Mouse (Mus musculus) activated CD4-positive, CD25-positive, alpha-beta regulatory T cell, adult 4 months (primary cell): ENCODE data around the gene Nit2. TPM values are rescaled to one million over a fixed set of nuclear protein-coding genes. Genes with fewer than 3 reads are reported as not detected.
"Not testable (repeated sequence)": the region's sequence is repeated elsewhere in the genome, so short reads cannot be mapped to it uniquely, and the experiment has no call there.

Experiments used
- ATAC-seq: one replicate; pipeline ENCODE4 v1.8.0; 2017
- polyA plus RNA-seq, 2 experiments: library from polyadenylated mRNA; unstranded; fragments of 100-300 nt; shearing (Covaris generic); gene quantifications; one replicate each; pipeline ENCODE4 v1.2.1; 2017

The Nit2 gene
- polyA plus RNA-seq = 10 to 100 TPM; 36.4 to 36.6 TPM

DNA sequence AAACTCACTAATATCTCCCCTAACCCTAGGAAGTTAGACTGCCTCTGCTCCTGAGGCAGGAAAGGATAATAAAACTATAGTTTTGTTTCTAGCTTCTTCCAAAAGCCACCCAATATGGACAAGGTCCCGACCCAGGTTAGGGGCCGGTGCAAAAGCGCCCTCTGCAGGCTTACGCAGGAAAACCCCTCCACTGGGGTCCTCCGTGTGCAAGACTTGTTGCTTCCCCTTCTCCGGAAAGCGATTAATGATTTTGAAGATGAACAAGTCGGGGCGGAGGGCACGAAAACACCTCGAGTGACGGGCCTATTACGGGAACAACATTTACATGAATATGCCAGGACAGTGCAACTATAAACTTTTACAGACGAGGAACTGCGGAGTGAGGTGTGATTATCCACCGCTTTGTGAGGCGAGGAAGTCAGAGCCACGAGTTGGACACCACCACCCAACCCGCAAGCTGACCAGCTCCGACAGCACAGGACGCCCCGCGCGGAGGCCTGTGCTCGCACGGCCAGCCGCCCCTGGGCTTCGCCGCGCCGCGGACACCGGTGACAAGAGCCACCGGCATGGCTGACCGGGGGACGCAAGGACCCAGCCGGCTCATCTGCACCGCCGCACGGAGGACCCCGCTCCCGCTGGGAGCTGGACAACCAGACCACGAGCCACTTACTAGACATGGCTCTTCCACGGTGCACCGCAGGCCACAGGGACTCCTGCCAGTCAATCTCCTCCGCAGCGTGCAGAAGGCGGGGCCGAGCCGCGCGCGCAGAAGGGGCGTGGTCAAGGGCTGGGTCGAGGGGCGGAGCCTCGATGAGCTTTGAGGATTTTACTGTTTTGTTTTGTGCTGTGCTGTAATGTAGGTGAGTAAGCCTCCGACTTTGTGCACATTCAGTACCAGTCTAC is at the start of gene Nit2:
TSS of gene Nit2 (minus strand) at position 731 of the 903 bp plus-strand sequence.
- peak; percentile 97 for ATAC-seq

DNA sequence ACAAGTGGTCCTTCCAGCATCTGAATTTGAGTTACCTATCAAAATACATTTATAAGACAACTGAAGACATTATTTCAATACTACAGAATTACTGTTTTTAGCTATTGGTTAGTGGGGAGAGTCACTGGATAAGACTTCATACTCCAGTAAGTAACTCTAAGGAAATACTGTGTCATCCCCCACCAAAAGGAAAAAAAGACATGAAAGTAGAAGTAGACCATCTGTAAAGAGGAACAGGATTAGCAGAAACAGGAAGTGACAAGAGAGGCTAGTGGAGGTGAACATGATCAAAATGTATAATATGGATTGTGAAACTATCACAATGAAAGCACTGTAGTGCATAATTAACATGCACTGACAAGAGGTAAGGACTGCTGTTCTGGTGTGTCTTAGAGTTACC is 48.8 kb upstream of the Nit2 start:
- no peak for ATAC-seq

DNA sequence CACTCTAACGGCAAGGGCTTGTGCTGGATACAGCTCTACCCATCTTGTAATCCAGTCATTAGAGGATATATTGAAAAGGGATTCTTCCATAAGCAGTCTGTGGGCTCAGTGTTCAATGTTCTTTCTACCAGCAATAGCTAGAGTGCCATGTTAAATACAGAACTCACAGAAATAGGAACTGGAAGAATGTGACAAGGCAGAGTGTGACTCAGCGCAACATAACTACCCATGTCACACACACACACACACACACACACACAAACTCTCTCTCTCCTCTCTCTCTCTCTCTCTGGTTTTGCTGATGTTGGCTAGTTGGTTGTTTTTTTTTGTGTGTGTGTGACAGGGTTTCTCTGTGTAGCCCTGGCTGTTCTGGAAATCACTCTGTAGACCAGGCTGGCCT is 43.9 kb upstream of the Nit2 start:
- no peak for ATAC-seq

DNA sequence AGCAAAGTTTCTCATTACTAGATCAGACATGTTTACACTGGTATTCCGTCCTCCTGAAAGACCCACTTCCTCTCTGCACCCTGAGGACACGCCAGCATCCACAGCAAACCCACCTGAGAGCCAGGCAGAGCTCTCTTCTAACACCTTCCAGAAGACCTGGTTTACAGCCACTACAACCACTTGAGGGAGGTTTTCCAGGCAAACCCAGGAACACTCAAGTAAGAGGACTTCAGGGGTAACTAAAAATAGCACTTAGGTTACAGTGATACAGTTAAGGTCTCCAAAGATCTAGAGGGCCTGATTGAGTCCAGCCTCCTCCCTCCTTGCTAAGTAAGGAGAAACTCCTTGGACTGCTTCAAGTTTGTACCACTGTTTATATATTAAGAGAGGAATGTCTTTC is 41.2 kb upstream of the Nit2 start:
- no peak for ATAC-seq

DNA sequence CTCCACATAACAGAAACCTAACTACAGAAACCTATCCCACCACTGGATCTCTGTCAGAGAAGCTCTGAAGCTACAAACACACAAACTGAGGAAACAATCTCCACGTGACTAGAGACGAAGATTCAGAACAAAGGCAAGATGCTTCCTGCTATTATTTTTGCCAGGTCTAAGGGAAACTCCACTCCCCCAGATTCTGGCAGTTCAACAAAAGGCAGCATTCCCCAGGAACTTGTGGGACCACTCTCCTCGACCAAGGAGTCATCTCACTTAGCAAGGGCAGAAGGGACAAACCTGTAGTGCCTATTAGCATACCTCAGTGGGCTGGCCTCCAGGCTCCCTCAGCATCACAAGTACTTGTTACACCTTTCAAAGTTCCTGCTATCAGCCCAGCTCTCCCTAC is 30.1 kb upstream of the Nit2 start:
- no peak for ATAC-seq

DNA sequence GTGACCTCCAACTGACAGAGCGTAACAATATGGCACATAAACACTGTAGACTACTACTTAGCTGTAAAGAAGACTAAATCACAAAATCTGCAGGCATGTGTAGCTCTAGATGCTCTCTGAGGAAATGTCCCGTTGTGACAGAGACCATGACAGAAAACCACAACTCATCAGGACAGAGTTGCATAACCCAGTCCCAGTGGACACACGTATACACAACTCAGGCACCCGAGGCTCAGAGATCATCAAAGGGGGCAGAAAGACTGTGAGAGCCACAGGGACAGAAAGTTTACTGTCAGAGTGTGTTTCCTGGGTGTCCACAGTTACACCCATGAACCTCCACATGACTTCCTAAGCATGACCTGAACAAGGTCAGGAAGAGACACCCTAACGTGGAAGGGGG is 29.4 kb upstream of the Nit2 start:
- no peak for ATAC-seq

DNA sequence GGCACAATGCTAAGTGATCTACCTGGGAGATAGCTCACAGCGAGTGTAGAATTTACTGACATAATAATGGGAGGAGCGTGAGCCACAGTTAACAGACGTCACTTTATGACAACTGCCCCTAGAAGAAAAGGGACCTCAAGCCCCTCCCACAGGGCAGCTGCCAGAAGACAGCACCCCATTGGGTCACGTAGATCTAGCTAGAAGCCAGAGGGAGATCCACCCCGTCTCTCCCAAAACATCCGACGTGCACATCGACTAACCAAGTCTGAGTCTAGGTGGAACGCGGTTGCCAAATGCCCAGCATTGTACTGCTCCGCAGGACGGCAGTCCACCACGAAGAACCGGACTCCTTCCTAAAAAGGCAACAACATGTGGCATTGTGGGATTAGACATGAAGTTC is 24.1 kb upstream of the Nit2 start:
- no peak for ATAC-seq

DNA sequence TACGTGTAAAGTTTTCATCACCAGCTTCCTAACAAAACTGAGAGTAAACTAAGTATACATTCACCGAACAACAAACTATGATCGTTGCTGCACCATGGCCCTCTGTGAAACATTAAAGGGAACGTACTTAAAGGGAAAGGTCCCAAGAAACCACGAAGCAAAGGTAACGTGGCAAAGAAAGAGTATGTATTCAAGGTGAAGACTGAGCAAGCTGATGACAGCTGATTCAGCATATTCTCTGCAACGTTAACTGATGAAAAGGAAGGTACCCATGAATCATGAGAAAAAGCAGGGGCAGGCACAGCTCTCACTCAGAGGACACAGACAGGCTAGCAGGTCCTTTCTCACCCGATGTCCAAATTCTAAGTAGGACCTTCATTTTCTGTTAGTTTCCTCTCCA is 23.2 kb upstream of the Nit2 start:
- no peak for ATAC-seq

DNA sequence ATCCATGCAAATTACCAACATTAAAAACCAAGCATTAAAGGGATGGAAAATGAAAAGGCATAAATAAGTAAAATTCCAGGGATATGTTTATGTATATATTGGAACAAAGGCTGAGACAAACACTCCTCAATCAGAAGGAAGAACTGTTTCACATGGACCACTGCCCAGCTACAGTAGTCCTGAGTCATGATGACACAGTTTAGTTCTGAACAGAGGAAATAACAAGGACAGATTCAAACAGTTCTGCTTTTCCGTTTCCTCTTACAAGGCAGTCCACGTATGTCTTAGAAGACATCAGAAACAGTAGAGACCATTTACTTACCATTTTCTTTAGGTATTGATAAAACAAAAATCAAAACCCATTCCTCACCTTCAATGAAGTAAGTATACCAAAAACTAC is 22.4 kb upstream of the Nit2 start:
- no peak for ATAC-seq

DNA sequence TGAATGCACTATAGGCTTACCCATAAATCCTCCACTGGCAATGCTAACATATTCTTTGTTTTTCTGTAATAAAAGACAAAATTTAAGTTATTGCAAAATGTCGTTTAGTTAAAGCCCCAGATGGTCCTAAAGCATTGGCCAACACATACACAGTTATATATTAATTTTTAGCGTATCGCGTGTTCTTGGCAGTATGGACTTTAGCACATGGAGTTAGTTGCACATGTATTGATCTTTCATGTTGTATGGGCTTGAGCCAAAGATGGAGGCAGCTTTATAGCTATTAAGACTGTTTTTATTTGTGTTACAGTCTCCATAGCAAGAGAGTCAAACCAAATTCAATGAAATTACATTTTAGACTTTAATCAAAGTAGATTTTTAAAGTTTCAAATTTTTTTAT is 19.5 kb upstream of the Nit2 start:
- no peak for ATAC-seq

DNA sequence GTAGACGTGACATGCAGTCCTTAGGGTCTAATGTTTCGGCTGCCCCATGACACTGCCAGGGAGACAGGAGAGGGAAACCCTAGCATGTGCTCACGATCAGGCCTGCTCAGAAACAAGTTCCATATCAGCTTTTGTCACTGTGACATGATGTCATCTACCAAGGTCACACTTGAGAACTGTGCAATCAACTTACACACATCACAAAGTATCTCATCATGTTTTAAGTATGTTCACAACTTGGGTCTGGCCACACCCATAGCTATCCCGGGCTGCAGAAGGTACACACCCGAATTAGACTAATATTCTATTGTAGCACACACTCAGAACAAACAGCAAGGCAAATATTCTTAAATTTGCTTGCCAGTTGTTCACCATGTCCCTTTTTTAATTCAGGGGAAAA is 14.9 kb upstream of the Nit2 start:
- ATAC-seq = no peak

DNA sequence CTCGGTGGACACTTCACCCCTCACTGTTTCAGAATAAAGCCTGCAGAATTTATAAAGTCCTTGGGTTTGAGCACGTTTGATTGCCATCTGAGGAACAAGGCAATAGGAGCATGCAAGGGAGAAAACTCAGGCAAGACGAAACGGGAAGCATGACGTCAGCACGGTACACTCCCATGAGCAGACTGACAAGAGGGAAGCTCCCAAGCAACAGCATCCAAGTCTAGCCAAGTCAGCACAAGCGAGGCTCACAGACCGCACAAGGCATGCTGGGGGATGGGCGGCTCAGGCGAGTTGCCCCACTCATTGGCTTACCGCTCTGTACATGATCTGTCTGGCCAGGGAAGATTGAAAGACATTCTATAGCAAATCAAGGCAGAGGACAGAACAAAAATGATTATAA is 14.0 kb upstream of the Nit2 start:
- ATAC-seq = no peak

DNA sequence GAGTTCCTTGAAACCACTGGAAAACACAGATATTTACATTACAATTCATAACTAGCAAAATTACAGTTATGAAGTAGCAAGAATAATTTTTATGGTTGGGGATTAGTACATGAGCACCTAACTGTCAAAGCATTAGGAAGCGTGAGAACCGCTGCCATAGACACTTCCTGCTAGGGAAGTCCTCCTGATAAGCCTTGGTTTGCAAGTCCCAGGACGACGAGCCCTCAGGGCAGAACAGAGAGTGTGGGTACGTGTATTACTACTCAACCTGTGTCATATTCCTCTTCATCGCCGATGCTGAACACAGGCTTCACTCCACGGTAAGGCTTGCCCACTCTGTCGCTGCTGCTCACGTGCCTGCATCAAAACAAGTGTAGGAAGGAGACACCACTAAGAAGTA is 10.5 kb upstream of the Nit2 start:
- no peak for ATAC-seq

DNA sequence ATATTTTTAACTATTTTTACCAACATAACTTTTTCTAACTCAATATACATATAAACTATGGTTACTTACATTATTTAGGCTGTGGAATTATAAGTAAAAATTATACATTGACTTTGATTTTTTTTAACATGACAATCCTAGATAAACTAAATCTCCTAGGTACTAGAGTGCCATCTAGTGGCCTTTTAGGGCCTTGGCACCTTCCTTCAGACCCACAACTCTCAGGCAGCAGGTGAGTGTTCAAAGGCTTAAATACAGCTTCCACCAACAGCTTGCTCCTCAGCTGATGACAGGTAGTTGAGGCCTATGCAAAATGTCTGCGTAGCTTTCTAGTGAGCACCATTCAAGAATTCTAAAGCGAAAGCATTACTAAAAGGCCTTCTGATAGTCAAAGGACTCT is 10.1 kb upstream of the Nit2 start:
- ATAC-seq = peak; percentile 91

DNA sequence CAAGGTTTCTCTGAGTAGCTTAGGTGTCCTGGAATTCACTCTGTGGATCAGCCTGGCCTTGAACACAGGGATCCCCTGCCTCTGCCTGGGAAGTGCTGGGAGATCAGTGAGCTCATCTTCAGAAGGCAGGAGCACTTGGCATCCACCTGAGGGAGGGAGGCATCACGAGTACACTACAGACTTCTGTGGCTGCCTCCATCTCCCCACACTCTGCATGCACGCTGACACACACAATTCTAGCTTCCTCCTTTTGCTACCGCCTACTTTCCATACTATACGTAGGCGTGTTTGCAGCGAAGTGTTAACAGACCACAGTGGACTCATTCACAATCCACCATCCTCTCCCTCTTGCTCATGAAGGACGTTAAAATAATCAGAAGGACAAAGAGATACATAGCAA is 9.1 kb upstream of the Nit2 start:
- ATAC-seq = no peak

DNA sequence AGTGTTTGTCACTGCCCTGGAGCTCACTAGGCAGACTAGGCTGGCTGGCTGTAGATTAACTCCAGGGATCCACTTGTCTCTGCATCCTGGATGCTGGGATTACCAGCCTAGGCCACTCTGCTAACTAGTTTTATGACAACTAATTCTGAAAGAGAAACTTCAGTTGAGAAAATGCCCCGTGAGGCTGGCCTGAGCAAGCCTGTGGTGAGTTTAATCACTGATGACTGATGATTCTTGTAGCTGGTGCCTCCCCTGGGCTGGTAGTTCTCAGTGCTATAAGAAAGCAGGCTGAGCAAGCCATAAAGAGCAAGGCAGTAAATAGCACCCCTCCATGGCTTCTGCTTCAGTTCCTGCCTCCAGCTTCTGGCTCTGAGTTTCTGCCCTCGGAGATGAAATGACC is 8.6 kb upstream of the Nit2 start:
- no peak for ATAC-seq

DNA sequence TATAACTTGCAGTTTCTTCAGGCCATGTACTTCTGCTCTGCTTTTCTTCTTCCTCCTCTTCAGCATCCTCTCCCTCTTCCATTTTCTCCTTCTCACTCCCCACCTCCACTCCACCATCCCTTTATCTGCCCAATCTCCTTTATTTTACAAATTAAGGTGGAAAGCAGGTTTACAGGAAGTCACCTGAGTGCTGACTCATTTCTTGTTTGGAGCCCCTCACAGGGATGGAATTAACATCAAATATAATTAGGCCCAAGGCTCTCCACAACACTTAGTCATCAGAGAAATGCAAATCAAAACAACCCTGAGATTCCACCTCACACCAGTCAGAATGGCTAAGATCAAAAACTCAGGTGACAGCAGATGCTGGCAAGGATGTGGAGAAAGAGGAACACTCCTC is 7.3 kb upstream of the Nit2 start:
- not testable (repeated sequence) for ATAC-seq

DNA sequence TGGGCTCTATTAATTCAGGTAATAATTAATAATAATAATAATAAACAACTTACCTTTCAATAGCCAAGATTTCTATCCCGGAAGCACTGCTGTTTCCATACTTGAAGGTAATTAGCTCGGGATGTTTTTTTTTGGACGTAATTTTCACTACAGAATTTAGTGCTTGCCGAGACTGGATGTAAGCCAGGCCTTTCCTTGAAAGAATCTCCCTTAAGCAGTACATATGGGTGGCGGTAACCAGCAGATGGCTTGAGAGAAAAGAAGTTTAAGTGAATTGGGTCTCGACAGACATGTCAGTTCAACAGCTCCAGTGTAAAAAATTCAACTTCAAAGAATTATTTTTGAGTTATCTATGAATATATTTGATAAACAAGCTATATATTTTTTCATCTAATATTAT is 4.4 kb upstream of the Nit2 start:
- ATAC-seq = no peak

DNA sequence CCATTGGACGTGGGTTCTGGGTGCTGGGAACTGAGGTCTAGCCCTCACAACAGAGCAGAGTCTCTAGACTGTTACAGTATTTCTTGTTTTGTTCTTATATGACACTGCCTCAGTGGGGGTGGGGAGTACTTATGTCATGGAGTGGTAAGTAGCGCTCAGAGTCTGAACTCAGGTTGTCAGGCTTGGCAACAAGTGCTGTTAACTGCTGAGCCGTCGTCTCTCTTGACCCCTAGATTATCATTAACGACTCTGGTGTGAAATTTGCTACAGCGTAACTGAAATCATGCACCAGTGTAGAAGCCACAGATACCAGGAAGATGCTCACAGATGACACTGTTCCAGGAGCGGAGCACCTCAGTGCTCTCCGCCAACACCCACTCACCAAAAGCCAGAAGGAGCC is 4.0 kb upstream of the Nit2 start:
- no peak for ATAC-seq

DNA sequence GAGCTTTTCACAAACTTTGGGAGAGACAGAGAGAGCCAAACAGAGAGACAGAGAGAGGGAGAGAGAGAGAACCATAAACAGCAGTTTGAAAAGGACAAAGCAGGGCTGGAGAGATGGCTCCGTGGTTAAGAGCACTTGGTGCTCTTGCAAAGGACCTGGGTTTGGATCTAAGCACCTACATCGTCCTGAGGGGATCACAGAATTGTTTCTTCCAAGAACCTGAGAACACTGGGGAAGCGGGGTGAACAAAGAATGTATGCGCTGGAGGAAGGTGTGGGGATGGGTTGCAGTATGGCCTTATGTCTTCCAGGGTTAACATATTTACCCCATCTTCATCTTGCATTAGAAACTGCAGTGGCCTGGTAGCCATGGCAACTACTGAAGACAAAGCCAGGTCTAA is 1.1 kb upstream of the Nit2 start:
- ATAC-seq = no peak

DNA sequence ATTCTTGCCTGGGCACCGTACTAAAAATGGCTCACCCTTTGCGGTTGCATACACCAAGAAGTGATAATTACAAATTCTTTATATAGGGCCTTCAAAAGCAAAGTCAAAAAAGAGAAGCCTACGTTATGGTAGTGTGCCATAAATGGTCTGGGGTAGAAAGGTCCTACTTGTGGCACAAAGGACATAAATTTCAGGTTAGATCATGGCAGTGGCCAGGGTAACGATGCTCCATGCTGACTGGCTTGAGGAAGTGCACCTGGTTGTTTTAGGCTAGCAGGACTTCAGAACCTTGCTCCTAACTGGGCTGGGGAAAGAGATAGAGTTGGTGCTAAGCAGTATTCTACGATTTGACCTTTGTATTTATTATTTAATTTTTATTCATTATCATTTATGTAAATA is 372 bp upstream of the Nit2 start:
- peak; percentile 3 for ATAC-seq

DNA sequence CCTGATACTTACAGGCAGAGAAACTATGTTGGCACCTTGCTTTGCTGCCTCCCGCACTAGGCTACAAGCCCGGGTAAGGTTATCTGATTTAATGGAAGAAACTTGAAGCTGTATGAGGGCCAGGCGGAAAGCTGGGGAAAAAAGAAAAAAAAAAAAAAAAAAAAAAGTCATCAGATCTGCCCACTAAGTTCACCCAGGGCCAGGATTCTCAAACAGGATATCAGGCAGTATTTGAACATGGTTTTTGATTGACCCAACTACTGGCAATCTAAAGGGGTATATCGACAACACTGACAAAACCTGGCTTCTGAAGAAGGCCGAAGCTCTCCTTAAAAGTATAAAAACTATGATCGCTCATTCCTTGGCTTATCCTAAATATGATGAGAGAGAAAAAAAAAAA is 1.1 kb downstream of the Nit2 start:
- ATAC-seq = no peak

DNA sequence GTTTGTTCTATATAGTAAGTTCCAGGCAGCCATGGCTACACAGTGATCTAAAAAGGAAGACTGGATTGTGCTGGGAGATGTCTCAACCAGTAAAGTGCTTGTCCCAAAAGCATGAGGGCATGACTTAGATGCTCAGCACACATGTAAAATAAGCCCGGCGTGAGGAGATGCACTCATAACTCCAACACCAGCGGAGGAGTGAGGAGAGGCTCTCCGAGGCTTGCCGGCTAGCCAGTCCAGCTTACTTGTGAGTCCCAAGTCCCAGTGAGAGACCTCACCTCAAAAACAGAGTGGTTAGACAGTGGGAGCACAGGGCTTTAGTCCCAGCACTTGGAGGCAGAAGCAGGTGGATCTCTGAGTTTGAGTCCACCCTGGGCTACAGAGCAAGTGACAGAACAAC is 2.0 kb downstream of the Nit2 start:
- no peak for ATAC-seq

DNA sequence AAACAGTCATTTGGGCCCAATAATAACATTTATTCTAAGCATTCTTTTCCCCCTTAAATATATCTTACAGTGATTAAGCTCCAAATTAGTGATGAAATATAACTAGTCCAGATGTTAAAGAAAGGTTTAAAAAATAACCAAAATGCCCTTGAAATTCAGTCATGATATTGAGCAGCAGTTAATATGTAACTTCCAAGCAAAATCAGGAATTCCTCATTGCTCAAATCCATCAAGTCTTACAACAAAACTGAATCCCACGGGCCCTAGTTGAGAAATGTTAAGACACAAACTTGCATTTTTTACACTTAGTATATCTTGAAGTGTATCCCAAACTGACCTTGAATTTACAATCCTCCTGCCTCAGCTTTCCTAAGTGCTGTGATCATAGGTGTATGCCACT is 3.4 kb downstream of the Nit2 start:
- no peak for ATAC-seq

DNA sequence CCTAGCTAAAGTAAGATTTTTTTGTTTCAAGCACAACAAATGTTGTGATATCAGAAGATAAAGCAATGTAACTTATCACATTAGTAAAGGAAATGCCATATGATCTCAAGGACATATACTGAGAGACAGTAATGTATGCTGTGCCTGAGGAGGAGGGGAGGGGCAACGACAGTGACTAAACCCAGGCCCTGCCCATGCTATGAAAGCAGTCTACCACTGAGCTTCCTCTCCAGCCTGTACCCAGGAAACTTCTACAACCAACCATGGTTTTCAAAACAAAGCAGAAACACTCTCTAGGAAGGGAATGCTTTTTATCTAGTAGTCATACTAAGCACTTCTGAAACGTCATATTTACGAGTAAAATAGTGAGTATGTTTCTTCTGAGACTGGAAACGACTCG is 4.3 kb downstream of the Nit2 start:
- ATAC-seq = no peak
